Mouse (Mus musculus) midbrain, embryonic 11.5 days (tissue): ENCODE measurements around the gene Bri3. TPM values are rescaled to one million over a fixed set of nuclear protein-coding genes. Genes with fewer than 3 reads are reported as not detected.

Experiments used
- ATAC-seq: fragments of 200-750 bp; cut with Nextera tagmentation; 2 replicates; pipeline ENCODE4 v1.8.0; 2017; ENCODE audit warnings: moderate TSS enrichment, moderate library complexity; ENCODE audit not compliant: low FRiP score
- DNase-seq: peaks from one replicate; pipeline ENCODE4 v3.0.0; 2015; ENCODE audit warnings: low spot score; ENCODE audit errors: missing footprints
- H3K27ac ChIP-seq: fragments of 300-500 bp; sonication (generic); 2 replicates; pipeline ENCODE4 v1.5.1; 2014; ENCODE audit warnings: low read depth, low read length
- H3K27me3 ChIP-seq: fragments of 300-500 bp; sonication (generic); 2 replicates; pipeline ENCODE4 v1.6.1; 2014; ENCODE audit warnings: mild to moderate bottlenecking, low read length, moderate library complexity, mixed read lengths; ENCODE audit not compliant: control insufficient read depth, insufficient read depth
- H3K36me3 ChIP-seq: fragments of 300-500 bp; sonication (generic); 2 replicates; pipeline ENCODE4 v1.6.1; 2014; ENCODE audit warnings: mild to moderate bottlenecking, low read length, moderate library complexity, mixed read lengths; ENCODE audit not compliant: control insufficient read depth, insufficient read depth
- H3K4me1 ChIP-seq: fragments of 300-500 bp; sonication (generic); 2 replicates; pipeline ENCODE4 v1.6.1; 2014; ENCODE audit warnings: low read length; ENCODE audit not compliant: control insufficient read depth, insufficient read depth
- H3K4me2 ChIP-seq: fragments of 300-500 bp; sonication (generic); 2 replicates; pipeline ENCODE4 v1.6.1; 2014; ENCODE audit warnings: mild to moderate bottlenecking, moderate library complexity
- H3K4me3 ChIP-seq: fragments of 300-500 bp; sonication (generic); 2 replicates; pipeline ENCODE4 v1.5.1; 2014; ENCODE audit warnings: low read depth, low read length
- H3K9ac ChIP-seq: fragments of 300-500 bp; sonication (generic); 2 replicates; pipeline ENCODE4 v1.6.1; 2014; ENCODE audit warnings: low read length
- H3K9me3 ChIP-seq: fragments of 300-500 bp; sonication (generic); 2 replicates; pipeline ENCODE4 v1.6.1; 2016; ENCODE audit warnings: low read length; ENCODE audit not compliant: control insufficient read depth
- WGBS: fragments of 180-500 bp; shearing (Covaris S2); extraction: QIAGEN DNeasy Blood & Tissue Kit; methylation state at CpG from one replicate; pipeline ENCODE4 v1.1.7; 2014; 5-methylcytosine and 5-hydroxymethylcytosine counted together
- polyA plus RNA-seq: library from polyadenylated mRNA; unstranded; fragments of >200 nt; fragmentation: Nextera tagmentation; extraction: Ambion mirVana; gene quantifications from 2 replicates; pipeline ENCODE4 v1.2.1, GENCODE M21; 2014

Gene Bri3
- polyA plus RNA-seq, 1 experiment from 2014 or later: 130 TPM

DNA sequence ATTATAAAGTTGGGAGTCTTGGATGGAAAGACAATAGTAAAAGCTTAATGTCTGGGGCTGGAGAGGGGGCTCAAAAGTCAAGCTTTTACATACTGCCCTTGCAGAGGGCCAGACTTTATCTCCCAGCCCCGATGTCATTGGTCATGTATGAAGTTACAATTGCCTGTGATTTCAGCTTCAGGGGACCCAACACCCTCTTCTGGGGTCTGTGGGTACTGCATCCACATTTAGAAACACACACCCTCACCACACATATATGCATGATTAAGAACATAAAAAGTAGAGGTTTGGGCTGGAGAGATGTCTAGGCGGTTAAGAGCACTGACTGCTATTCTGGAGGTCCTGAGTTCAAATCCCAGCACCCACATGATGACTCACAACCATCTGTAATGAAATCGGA, 137.5 kb downstream of the Bri3 start:
- Histone ChIP-seq H3K27me3 (no peaks in the 10 kb centered on the region), H3K36me3 (no peaks in the 10 kb centered on the region), H3K4me1 (no peaks in the 10 kb centered on the region), H3K9me3 (no peaks in the 10 kb centered on the region), H3K4me3 (no peak overlapping the region), H3K9ac (no peak overlapping the region), H3K4me2 (no peak overlapping the region), H3K27ac (no peak overlapping the region)
- WGBS: 76% methylated on average over 3 of the region's 3 CpGs
- ATAC-seq (no peak), DNase-seq (no peak)

- no peak overlapping the region for H3K27ac ChIP-seq
- H3K4me3 ChIP-seq: no peak overlapping the region
- H3K4me2 ChIP-seq: no peak overlapping the region
- 63% methylated on average over 3 of the region's 3 CpGs for WGBS
- ATAC-seq (no peak), DNase-seq (no peak)
- no peaks in the 10 kb centered on the region for H3K4me1 ChIP-seq
- no peak overlapping the region for H3K9ac ChIP-seq
- H3K36me3 ChIP-seq: no peaks in the 10 kb centered on the region
- no peaks in the 10 kb centered on the region for H3K9me3 ChIP-seq
- no peaks in the 10 kb centered on the region for H3K27me3 ChIP-seq
Measured at GRCm38 (mm10) chr5:144383936-144384335, 139.7 kb downstream of the Bri3 start.

- DNase-seq (peak; percentile 96), ATAC-seq (peak; percentile 63)
- no peaks in the 10 kb centered on the region for H3K4me1 ChIP-seq
- H3K27me3 ChIP-seq: no peaks in the 10 kb centered on the region
- H3K4me2 ChIP-seq: no peak overlapping the region
- no peak overlapping the region for H3K4me3 ChIP-seq
- WGBS: 12% methylated on average over 6 of the region's 6 CpGs
- H3K36me3 ChIP-seq: no peaks in the 10 kb centered on the region
- no peaks in the 10 kb centered on the region; the same call in 1 of the 2 replicates for H3K9me3 ChIP-seq
- no peak overlapping the region for H3K27ac ChIP-seq
- no peak overlapping the region for H3K9ac ChIP-seq
Measured at GRCm38 (mm10) chr5:144387851-144388250, 143.6 kb downstream of the Bri3 start.

DNA sequence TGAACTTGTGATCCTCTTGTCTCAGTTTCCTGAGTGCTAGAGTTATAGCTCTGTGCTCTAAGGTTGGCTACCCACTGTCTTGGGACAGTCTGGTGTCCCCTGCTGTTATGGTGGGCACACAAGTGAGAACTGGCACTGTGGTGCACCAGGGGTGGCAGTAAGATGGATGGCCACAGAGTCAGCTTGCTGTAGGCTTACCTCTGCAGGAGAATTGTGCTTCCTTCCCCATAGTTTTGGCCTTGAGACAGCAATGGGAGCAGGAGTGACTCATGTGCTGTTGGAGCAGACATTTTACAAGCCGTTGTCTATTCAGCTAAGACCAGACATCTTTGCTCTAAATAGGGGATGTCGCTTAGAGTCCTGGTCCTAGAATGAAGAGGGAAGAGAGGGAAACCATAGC, 149.9 kb downstream of the Bri3 start:
- 92% methylated on average over 2 of the region's 2 CpGs for WGBS
- no peak overlapping the region for H3K27ac ChIP-seq
- H3K36me3 ChIP-seq: no peaks in the 10 kb centered on the region
- H3K4me3 ChIP-seq: no peak overlapping the region
- no peaks in the 10 kb centered on the region; the same call in 1 of the 2 replicates for H3K9me3 ChIP-seq
- ATAC-seq: no peak
- no peak overlapping the region for H3K4me2 ChIP-seq
- no peak for DNase-seq
- no peak overlapping the region for H3K9ac ChIP-seq
- no peaks in the 10 kb centered on the region for H3K4me1 ChIP-seq
- H3K27me3 ChIP-seq: no peaks in the 10 kb centered on the region

- no peak for DNase-seq
- no peak overlapping the region for H3K4me3 ChIP-seq
- H3K4me1 ChIP-seq: 0 out of 2 replicates have a peak, but pooled peaks cover 2% of the 10 kb centered on the region
- no peak overlapping the region for H3K27ac ChIP-seq
- no peaks in the 10 kb centered on the region for H3K27me3 ChIP-seq
- no peaks in the 10 kb centered on the region for H3K36me3 ChIP-seq
- no peaks in the 10 kb centered on the region for H3K9me3 ChIP-seq
- WGBS: 58% methylated on average over 7 of the region's 9 CpGs
- ATAC-seq: no peak
- H3K9ac ChIP-seq: no peak overlapping the region
- H3K4me2 ChIP-seq: no peak overlapping the region
Measured at GRCm38 (mm10) chr5:144397566-144397965, 153.3 kb downstream of the Bri3 start.

DNA sequence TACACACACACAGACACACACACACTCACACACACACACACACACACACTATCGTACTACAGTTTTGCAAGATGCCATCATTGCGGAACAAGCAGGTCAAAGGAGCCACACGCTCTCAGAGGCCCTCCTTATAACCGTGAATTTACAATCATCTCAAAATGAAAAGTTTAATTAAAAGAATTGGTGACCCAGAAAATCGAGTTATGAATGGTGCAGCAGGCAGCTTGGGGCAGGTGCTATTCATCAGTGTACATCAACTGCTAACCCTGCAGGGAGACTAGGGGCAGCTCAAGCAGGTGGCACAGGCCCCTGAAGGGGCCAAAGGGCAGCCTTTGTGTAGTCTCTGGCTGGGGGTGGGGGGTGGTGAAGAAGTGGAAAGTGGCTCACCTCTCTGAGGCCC, 156.6 kb downstream of the Bri3 start:
- no peaks in the 10 kb centered on the region for H3K27me3 ChIP-seq
- DNase-seq (no peak), ATAC-seq (no peak)
- H3K9ac ChIP-seq: no peak overlapping the region
- H3K4me2 ChIP-seq: no peak overlapping the region
- WGBS: 55% methylated on average over 5 of the region's 5 CpGs
- no peak overlapping the region for H3K27ac ChIP-seq
- no peak overlapping the region for H3K4me3 ChIP-seq
- H3K4me1 ChIP-seq: 0 out of 2 replicates have a peak, but pooled peaks cover 2% of the 10 kb centered on the region
- H3K36me3 ChIP-seq: no peaks in the 10 kb centered on the region
- H3K9me3 ChIP-seq: no peaks in the 10 kb centered on the region

- Histone ChIP-seq H3K4me2 (no peak overlapping the region), H3K4me1 (no peaks in the 10 kb centered on the region), H3K4me3 (no peak overlapping the region), H3K27me3 (no peaks in the 10 kb centered on the region), H3K27ac (no peak overlapping the region), H3K9me3 (no peaks in the 10 kb centered on the region), H3K9ac (no peak overlapping the region), H3K36me3 (no peaks in the 10 kb centered on the region)
- ATAC-seq (no peak), DNase-seq (no peak)
- 85% methylated on average over 11 of the region's 11 CpGs for WGBS
Measured at GRCm38 (mm10) chr5:144406256-144406655, 162.0 kb downstream of the Bri3 start.

- Histone ChIP-seq H3K27me3 (no peaks in the 10 kb centered on the region), H3K27ac (no peak overlapping the region), H3K4me3 (no peak overlapping the region), H3K4me1 (no peaks in the 10 kb centered on the region), H3K36me3 (no peaks in the 10 kb centered on the region), H3K9ac (no peak overlapping the region), H3K9me3 (no peaks in the 10 kb centered on the region), H3K4me2 (no peak overlapping the region)
- no peak for DNase-seq
- no peak for ATAC-seq
- WGBS: 96% methylated on average over 10 of the region's 10 CpGs
Measured at GRCm38 (mm10) chr5:144410666-144411065, 166.4 kb downstream of the Bri3 start.

DNA sequence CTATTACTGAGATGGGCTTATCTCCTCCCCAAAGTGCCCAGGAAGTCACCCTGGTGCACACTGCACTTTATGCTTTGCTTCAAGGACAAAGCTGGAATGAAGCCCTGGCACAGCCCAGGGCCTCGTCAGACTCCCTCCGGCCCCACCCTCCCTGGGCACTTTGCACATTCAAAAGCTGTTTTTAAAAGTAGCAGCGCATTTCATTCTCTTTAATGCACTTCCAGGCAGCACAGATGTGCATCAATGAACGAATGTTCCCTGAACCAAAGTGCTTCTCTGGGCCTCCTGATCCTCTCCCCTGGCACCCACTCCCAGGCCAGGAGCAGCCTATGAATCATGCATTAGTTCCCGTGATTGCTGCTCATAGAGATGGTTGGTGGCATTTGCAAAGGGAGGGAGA, 167.5 kb downstream of the Bri3 start:
- no peak for DNase-seq
- Histone ChIP-seq H3K27ac (no peak overlapping the region), H3K4me3 (no peak overlapping the region)

GRCm38 (mm10) chr5:144412781-144413180, 168.5 kb downstream of the Bri3 start:
- ATAC-seq: no peak
- DNase-seq: no peak
- H3K4me1 ChIP-seq: no peaks in the 10 kb centered on the region
- 83% methylated on average over 4 of the region's 4 CpGs for WGBS
- no peak overlapping the region for H3K4me2 ChIP-seq
- H3K27ac ChIP-seq: no peak overlapping the region
- no peaks in the 10 kb centered on the region for H3K36me3 ChIP-seq
- H3K9ac ChIP-seq: no peak overlapping the region
- H3K27me3 ChIP-seq: no peaks in the 10 kb centered on the region
- H3K4me3 ChIP-seq: no peak overlapping the region
- no peaks in the 10 kb centered on the region for H3K9me3 ChIP-seq

More for the DNA sequence above, 167.5 kb downstream of the Bri3 start:
- Histone ChIP-seq H3K4me1 (no peaks in the 10 kb centered on the region), H3K4me2 (no peak overlapping the region), H3K36me3 (no peaks in the 10 kb centered on the region), H3K9me3 (no peaks in the 10 kb centered on the region), H3K9ac (no peak overlapping the region), H3K27me3 (no peaks in the 10 kb centered on the region)
- ATAC-seq: no peak
- 63% methylated on average over 5 of the region's 5 CpGs for WGBS
